Mouse (Mus musculus) gastrocnemius, adult 2 months (tissue): ENCODE data around the gene Ap5s1. TPM values are rescaled to one million over a fixed set of nuclear protein-coding genes. Genes with fewer than 3 reads are reported as not detected.

Experiments
- DNase-seq: peaks from one replicate; pipeline ENCODE4 v3.0.0; 2022
- H3K27ac ChIP-seq: fragments of 200-600 bp; 2 replicates; pipeline ENCODE4 v1.8.1; 2022; ENCODE audit warnings: mild to moderate bottlenecking
- H3K4me3 ChIP-seq: fragments of 200-600 bp; 2 replicates; pipeline ENCODE4 v1.8.1; 2022; ENCODE audit warnings: mild to moderate bottlenecking, moderate library complexity
- CTCF ChIP-seq: fragments of 200-600 bp; IDR thresholded peaks from 2 replicates; pipeline ENCODE4 v1.8.1; 2022; ENCODE audit warnings: antibody characterized with exemption, mild to moderate bottlenecking, moderate library complexity
- intact Hi-C: fragments of 180-260 bp; cut with DNase I; formaldehyde crosslinking; loops from one replicate; pipeline ENCODE4 v1.15.1; 2025
- total RNA-seq, 2 experiments: library from RNA; stranded (reverse); gene quantifications; 2 replicates each; pipeline ENCODE4 v1.2.3; 2021

Gene Ap5s1
- total RNA-seq, 2 experiments from 2014 or later: 15.6 to 21.0 TPM

- Histone ChIP-seq H3K27ac (peak within 1 kb of the TSS; percentile 97), H3K4me3 (peak within 1 kb of the TSS; percentile 93)
- intact Hi-C loops: loop anchor here (1.0 to 2.0 kb wide), 2 partner anchors 91 to 154 kb away; partner anchors contain the start of gene Rnf24
- DNase-seq: peak; percentile 99
- TF ChIP-seq CTCF: no peak
These were observed 55.4 kb downstream of the Ap5s1 start, which contains the start of gene Pank2 for GRCm38 (mm10) chr2:131262213-131262672. Pank2 (plus strand) TSS chr2:131262495.

Other genes with a start within 250 kb of the Ap5s1 start
- 1 to 10 TPM; 1.1 to 1.7 TPM for gene Gfra4, start 164.0 kb upstream of the Ap5s1 start, total RNA-seq
- gene Adam33, start 143.3 kb upstream of the Ap5s1 start, total RNA-seq: 1 to 10 TPM; 2.5 TPM
- under 1 TPM; 0.36 to 0.39 TPM for gene Siglec1, start 120.3 kb upstream of the Ap5s1 start, total RNA-seq
- 10 to 100 TPM; 11.7 to 14.8 TPM for gene Hspa12b, start 79.8 kb upstream of the Ap5s1 start, total RNA-seq
- gene Gm11037, start 73.6 kb upstream of the Ap5s1 start, total RNA-seq: not detected
- gene 1700037H04Rik, start 47.0 kb upstream of the Ap5s1 start, total RNA-seq: 1 to 10 TPM; 3.6 to 4.5 TPM
- 10 to 100 TPM; 67.7 to 70.1 TPM for gene Cenpb, start 27.0 kb upstream of the Ap5s1 start, total RNA-seq
- 1 to 10 TPM; 1.5 TPM for gene Cdc25b, start 20.1 kb upstream of the Ap5s1 start, total RNA-seq
- gene Spef1, start 19.8 kb upstream of the Ap5s1 start, total RNA-seq: 1 to 10 TPM; 1.3 to 1.6 TPM
- 10 to 100 TPM; 40.0 to 56.9 TPM for gene Mavs, start 27.0 kb downstream of the Ap5s1 start, total RNA-seq
- gene Pank2, start 55.4 kb downstream of the Ap5s1 start, total RNA-seq: 10 to 100 TPM; 22.2 to 24.6 TPM
- gene Rnf24, start 145.8 kb downstream of the Ap5s1 start, total RNA-seq: 1 to 10 TPM; 1.5 to 1.7 TPM